Mouse (Mus musculus): ENCODE data around the gene Cpsf4.
"Not testable (repeated sequence)": the region's sequence is repeated elsewhere in the genome, so short reads cannot be mapped to it uniquely, and the experiment has no call there.

Gene Cpsf4

DNA sequence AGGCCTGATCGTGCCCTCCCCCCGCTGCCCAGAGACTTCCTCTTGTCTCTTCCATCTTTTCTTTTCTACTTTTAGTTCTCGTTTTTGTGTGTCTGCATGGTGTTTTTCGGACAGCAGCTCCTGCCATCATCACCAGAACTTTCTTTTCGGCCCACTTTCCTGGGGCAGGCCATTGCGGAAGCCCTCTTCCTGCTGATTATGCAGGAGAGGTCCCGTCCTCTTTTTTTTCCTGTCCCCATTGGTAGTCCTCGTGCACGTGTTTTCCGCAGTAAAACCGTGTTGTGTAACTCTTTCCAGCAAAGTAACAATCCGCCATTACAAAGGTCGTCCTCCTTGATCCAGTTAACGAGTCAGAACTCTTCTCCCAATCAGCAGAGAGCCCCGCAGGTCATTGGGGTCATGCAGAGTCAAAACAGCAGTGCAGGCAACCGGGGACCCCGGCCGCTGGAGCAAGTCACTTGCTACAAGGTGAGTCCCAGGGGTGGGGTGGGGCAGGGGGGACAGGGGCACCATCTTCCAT, 11.5 kb downstream of the Cpsf4 start:
- DNase-seq (ENCODE audit: extremely low spot score, low spot score) = no peak

DNA sequence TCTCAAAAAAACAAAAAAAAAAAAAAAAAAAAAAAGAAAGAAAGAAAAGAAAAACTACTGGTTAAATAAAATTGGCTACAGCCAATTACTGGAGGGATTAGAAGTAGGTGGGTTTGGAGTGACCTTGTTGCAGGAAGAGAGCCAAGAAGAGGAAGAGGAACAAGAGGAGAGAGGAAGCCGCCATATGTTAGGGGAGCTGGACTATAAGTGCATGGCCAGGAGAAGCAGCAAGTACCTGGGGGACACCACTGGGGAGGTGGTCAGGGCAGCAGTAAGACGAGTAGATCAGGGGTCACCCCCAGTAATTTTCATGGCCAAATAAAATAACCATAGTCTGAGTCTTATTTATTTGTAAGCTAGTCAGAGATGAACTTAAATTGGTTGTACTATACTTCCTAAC, 18.2 kb downstream of the Cpsf4 start:
- no peak for DNase-seq (ENCODE audit: extremely low spot score, low spot score)

DNA sequence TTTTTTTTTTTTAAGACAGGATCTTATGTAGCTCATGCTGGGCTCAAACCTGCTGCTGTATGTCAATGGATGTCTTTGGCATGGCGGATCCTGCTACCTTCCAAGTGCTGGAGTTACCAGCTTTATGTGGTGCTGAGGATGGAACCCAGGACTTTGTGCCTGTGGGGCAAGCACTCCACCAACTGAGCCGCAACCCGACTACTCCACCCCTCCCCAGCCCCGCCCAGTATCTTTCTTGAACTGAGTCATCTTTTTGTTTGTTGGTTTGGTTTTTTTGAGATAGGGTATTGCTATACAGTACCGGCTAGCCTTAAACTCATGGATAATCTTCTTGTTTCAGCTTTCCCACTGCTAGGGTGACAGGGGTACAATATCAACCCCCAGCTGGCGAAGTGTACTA, 22.4 kb downstream of the Cpsf4 start:
- DNase-seq (ENCODE audit: extremely low spot score, low spot score) = no peak

DNA sequence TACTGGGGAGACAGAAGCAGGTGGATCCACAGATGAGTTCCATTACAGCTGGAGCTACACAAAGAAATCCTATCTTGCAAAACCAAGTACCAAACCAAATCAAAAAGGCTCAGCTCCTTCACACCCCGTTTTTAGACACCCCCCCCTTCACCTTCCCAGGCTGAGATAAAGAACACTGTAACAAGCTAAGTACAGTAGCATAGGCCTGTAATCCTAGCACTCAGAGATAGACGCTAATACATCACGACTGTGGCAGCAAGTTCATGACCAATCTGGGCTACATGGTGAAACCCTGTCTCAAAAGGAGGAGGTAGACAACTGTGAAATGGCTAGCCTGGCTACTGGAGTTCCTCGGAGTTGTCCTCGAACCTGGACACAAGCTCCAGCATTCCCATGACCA, 23.4 kb downstream of the Cpsf4 start:
- DNase-seq (ENCODE audit: extremely low spot score, low spot score) = no peak

DNA sequence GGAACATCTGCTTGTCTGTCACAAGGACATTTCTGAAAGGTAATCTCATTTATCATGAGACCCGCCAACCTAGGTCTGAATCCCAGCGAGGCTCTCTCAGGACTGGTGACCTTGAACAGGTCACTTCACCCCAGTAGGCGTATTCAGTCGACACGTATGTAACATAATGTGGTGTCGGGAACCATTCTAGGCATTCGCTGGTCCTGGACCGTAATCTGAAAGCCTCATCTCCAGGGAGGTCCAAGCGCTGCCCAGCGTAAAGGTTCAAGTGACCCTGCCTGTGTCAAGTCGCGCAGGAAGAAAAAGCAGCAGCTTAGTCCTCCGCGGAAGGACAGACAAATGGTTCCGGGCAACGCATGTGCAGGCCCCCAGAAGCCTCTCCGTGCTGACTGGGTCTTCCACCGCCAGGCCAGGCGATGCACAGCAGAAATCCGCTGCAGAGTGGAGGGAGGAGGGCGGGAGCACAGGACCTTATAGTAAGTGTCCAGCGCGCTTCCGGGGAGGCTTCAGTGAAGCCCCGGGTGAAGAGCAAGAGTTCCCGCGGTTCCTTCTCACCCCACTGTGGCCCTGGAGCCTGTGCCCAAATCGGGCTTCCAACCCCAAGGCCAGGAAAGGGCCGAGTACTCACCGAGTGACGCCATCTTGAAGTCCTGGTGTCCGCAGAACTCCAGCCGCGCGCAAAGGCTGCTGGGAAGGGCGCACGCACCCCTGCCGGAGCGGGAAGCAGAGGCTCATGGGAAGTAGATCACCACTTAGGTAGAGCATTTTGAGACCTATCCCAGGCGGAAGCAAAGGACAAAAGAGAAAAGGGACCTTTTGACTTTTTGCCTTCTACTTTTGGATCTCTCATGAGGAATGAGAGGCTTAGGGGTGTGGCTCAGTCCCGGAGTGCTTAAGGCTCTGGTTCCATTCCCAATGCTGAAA, 24.1 kb downstream of the Cpsf4 start:
- DNase-seq (ENCODE audit: extremely low spot score, low spot score) = peak; percentile 92

DNA sequence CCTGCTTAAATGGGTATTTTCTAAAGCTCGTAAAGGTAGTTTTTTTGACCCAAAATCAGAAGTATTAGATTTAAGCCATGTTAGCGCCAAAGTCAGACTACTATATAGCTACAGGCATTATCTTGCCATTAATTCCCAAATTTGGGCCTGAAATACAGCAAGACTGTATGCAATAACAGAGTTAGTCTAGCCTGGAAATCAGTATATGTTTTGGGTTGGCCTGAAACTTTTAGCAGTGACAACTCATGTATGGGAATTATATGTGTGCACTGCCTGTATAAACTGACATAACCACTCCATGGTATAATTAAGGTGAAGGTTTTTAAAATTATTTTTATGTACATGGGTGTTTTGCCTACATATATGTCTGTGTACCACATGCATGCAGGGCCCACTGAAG, 24.9 kb downstream of the Cpsf4 start, which contains the start of gene Atp5j2:
Atp5j2 (minus strand) TSS at position 101 of the 400 bp plus-strand sequence.
- no peak for DNase-seq (ENCODE audit: extremely low spot score, low spot score)

DNA sequence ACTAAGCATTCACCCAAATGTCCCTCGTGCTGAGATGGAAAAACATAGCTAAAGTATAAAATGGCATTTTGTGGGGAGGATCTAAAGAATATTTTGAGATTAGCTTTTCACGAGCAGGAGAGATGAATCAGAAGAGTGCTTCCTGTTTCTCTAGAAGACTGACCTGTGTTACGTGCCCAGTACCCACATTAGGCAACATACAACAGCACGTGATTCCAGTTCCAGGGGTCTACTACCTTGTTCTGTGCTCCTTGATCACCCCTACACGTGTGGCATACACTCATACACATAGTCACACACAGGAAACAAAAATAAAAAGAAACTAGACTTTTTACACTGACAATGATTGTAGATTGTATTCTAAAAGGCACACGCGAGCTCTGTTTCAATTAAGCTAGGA, 33.4 kb downstream of the Cpsf4 start:
- DNase-seq (ENCODE audit: extremely low spot score, low spot score) = no peak

DNA sequence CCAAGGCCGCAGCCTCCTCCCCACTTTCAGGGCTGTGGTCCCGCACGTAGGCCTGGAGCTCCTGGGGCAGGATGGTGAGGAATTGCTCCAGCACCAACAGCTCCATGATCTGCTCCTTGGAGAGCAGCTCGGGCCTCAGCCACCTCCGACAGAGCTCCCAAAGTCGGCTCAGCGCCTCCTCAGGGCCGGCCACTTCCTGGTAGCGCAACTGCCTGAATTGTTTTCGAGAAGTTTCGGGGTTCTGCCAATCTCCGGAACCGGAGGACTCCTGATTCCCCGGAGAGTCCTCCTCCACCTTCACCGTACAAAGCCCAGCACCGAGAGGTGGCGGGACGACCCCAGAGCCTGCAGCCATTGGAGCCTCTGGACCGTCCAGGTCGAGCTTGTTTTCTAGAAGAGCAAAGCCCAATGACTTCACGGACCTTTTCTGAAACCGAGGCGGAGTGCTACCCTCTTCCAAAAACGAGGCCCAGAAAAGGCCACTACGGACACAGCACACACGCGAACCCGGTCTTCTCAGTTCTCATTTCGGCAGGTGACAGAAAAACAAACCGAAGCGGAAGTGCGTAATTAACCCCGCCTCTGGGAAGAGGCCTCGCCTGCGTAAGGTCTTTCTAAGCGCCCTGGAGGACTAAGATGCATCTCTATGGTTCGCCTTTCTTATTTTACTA, 34.4 kb downstream of the Cpsf4 start, which contains the start of gene Zkscan14:
Zkscan14 (minus strand) TSS at position 548 of the 671 bp plus-strand sequence.
- DNase-seq (ENCODE audit: extremely low spot score, low spot score) = peak; percentile 68

DNA sequence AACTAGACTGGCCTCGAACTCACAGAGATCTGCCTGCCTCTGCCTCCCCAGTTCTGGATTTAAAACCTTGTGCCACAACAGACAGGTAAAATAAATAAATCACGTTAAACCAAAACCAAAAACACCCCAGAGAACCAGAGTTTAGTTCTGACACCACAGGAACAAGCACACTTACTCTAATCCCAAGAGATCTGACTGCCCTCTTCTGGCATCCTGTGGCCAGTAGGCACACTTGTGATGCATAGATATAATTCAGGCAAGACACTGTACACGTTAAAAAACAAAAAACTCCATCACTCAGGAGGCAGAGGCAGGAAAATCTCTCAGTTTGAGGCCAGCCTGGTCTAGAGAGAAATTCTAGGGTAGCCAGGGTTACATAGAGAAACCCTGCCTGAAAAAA, 35.4 kb downstream of the Cpsf4 start:
- no peak for DNase-seq (ENCODE audit: extremely low spot score, low spot score)

DNA sequence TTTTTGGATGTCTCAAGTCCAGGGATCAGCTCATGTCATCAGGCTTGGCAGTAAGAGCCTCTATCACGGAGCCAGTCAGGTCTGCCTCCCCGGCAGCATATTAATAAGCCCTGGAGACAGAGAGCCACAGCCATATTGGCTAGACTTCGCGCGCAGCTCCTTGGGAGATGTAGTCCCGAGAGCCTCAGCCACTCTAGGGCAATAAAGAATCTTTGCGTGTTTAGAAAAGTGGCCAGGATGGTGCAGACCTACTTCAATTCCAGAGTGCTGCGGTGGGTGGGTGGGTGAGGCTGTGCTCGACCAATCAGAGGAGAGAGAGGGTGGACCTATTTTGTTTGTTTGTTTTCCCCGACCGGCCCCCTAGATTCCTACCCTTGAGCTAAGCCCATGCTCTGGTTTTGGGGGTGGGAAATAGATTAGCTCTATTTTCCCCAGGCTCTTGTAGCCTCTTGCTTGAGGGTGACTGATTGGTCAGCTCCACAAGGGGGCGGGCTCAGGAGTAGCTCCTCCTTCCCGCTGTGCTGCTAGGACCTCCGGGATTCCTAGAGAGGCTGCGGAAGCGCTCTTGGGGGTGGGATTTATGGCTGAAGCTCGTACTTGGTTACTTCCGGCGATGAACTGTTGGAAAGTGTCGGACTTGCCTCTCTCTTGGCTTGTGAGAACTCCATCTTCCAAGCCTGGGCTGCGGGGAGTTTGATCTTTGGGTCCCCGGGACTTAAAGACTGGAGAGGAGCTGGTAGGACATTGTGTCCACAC, 37.1 kb downstream of the Cpsf4 start, which contains the start of gene Zkscan5:
Zkscan5 (plus strand) TSS at position 627 of the 756 bp plus-strand sequence.
- peak; percentile 93 for DNase-seq (ENCODE audit: extremely low spot score, low spot score)

DNA sequence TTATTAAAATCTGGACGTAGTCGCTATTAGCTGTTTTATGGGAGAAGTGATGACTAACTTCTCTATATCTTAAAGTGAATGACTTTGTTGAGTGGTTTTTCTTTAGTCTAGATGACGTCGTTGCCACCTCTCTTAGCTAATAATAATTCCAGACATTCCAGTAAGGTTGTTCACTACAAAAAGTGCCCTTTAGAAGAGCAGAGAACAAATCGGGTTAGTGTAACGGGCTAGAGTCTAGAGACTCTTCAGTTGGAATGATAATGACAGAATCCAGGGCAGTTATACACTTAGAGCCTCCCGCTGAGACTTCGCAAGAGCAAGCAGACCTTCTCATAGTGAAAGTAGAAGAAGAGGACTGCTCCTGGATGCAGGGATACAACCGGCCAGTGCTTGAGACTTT, 38.0 kb downstream of the Cpsf4 start:
- DNase-seq (ENCODE audit: extremely low spot score, low spot score) = no peak

DNA sequence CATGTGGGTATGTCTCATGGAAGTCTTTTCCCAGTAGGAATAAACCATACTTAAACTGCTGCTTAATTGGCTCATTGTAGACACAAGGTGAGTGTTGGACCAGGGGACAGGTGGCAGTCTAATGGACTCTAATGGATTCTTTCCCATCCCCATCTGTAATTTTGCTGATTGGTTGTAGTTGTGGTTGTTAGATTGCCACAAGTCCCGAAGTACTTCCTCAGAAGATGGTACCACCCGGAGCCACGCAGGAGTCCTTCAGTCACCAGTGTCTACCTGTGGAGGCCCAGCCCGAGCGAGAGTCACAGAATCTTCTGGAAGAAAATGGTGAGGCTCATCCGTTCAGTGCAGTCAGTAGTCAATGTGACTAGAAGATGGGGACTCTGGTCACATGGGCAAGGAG, 40.4 kb downstream of the Cpsf4 start:
- DNase-seq (ENCODE audit: extremely low spot score, low spot score) = no peak

DNA sequence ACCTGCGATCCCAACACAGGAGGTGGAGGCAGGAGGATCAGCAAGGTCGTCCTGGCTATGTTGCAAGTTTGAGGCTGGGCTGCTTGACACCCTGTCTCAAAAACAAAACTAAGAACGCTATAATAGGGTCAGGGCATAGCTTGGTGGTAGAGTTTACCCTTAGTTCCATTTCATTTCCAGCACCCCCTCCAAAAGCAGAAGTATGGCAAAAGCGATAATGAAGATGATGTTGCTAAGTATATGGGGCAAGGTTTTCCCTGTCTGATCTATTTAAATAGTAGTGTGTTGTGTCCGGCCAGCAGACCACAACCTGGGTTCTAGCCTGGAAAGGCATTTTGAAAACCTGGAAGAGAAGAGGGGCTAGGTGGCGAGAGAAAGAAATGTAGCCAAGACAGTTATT, 40.9 kb downstream of the Cpsf4 start:
- no peak for DNase-seq (ENCODE audit: extremely low spot score, low spot score)

DNA sequence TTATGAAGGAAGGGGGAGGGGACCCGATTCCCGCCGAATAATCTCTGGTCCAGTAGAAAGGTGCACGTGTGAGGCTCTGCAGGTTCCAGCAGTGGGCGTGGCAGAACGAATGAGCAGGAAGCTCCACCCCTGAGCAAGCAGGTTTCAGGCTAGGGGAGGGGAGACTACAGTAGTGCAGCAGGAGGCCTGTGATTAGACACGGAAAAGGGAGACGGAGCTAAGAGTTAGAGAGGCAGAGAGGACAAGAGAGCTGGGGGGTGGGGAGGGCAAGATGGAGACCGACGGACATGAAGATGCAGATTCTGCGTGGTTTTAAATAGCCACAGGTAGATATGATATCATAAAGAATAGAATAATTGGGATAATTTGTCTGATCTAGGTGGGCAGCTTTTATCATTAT, 41.4 kb downstream of the Cpsf4 start:
- not testable (repeated sequence) for DNase-seq (ENCODE audit: extremely low spot score, low spot score)

DNA sequence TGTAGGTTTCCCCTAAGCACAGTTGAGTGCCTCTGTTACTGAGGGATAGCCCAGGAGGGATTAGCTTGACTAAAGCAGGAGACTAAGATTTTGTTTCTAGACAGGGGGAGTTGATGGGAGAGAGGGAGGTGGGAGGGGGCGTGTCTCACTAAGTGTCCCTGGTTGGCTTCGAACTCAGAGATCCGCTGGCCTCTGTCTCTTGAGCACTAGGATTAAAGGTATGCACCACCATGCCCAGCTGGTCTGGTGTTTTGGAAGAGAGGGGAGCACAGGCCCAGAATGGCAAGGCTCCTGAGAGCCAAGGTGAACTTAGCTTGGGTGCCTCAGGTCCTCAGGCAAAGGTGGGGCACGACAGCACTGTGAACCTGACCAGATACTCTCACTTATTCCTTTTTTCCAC, 44.3 kb downstream of the Cpsf4 start:
- no peak for DNase-seq (ENCODE audit: extremely low spot score, low spot score)

DNA sequence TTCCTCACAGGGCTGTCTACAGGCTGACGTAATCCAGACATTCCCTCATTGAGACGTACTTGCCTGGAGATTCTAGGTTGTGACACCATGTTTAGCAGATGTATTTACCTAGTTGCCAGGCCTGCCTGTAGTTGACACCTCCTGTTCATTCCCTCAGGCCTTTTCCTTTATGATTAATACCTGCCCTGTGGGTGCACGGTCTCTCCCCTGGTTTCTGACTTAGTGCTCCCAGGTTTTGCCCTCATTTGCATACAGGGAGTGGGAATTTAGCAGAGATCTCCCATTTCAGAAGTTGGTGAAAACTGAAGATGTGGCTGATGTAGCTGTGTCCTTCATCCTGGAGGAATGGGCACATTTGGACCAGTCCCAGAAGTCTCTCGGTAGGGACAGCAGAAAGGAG, 45.2 kb downstream of the Cpsf4 start:
- no peak for DNase-seq (ENCODE audit: extremely low spot score, low spot score)

DNA sequence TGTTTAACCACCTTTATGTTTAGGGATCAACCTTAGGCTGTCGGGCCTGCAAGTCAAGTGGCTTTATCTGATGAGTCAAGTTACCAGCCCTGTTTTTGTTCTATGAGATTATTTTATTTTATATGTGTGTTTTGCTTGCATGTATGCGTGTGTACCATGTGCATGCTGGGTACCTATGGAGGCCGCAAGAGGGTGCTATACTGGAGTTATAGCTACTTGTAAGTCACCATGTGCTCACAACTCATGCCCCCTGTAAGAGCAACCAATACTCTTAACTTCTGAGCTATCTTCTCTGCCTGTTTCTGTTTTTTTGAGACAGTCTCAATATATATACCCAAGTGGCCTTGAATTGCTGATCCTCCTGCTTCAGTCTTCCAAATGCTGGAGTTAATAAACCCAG, 46.5 kb downstream of the Cpsf4 start:
- DNase-seq (ENCODE audit: extremely low spot score, low spot score) = no peak

DNA sequence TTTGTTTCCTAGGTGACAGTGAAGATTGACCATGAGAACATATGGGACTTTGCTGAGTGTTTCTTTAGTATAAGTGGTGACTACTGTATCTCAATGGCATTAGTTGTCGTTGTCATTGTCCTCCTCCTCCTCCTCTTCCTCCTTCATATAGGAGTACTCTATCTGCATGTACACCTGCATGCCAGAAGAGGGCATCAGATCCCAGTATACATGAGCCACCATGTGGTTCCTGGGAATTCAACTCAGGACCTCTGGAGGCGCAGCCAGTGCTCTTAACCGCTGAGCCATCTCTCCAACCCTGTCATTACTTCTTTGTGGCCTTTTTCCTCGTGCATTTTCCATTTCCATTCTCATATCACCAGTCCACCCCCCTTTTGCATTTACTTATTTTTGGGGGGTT, 47.7 kb downstream of the Cpsf4 start:
- no peak for DNase-seq (ENCODE audit: extremely low spot score, low spot score)

DNA sequence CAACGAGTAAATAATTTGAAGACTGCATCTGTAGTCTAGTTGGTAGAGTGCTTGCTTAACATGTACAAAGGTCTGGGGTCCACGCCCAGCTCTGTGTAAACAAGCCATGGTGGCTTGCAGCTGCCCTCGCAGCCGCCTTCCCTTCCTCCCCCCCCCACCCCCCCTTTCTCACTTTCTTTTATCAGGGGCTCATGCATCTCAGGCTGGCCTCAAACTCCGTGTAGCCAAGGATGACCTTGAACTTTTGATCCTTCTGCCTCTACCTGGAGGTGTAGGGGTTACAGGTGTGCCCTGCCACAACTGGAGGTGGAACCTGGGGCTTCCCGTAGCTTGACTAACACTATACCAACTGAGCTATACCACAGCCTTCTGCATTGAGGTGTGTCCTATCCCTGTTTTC, 50.7 kb downstream of the Cpsf4 start:
- no peak for DNase-seq (ENCODE audit: extremely low spot score, low spot score)

DNA sequence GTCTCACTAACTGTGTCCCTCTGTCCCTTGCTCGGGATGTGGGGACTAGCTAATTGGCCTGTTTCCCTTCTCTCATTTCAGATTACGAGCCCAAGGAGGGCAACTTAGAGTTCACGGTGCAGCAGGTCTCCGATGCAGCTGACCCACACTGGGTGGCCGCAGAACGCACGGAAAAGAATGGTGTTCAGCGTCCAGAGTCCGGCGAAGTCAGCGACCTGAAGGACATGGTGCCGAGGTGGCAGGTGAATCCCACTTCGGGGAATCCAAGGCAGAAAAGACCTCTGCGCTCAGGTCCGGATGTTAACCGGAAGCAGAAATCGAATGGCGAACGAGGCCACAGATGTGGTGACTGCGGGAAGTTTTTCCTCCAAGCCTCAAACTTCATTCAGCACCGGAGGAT, 51.2 kb downstream of the Cpsf4 start:
- no peak for DNase-seq (ENCODE audit: extremely low spot score, low spot score)

DNA sequence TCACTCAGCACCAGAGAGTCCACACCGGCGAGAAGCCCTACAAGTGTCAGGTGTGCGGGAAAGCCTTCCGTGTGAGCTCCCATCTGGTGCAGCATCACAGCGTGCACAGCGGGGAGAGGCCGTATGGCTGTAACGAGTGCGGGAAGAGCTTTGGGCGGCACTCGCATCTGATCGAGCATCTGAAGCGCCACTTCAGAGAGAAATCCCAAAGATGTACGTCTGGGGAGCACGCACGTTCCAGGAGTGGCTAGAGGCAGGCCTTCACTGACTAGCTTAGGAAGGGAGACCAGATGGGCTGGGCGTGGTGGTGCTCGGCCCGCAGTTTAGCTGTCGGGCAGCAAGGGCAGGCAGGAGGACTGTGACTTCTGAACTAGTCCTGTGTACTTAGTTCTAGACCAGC, 51.7 kb downstream of the Cpsf4 start:
- DNase-seq (ENCODE audit: extremely low spot score, low spot score) = no peak

DNA sequence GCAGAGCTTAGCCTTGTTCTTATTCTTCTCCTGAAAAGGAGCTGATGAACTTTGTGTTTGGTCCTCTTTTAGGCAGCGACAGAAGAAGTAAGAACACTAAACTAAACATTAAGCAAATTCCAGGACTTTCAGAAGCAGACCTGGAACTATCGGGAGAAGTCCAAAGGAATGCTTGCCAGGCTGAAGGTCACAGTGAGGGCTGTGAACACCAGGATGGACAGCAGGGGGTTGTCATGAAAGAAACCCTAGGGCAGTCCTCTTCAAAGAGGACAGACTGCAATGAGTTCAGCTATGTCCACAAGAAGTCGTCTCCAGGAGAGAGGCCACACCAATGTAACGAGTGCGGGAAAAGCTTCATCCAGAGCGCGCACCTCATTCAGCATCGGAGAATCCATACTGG, 53.0 kb downstream of the Cpsf4 start:
- no peak for DNase-seq (ENCODE audit: extremely low spot score, low spot score)

Measured in neural tube, embryonic 10.5 days (tissue).